Mouse (Mus musculus) heart, embryonic 12.5 days (tissue): ENCODE results near the gene Hyou1. TPM values are rescaled to one million over a fixed set of nuclear protein-coding genes. Genes with fewer than 3 reads are reported as not detected.

Source experiments
- ATAC-seq: fragments of 200-750 bp; cut with Nextera tagmentation; 2 replicates; pipeline ENCODE4 v1.8.0; 2017; ENCODE audit warnings: moderate TSS enrichment, moderate library complexity; ENCODE audit not compliant: insufficient number of reproducible peaks, low FRiP score
- H3K27ac ChIP-seq: fragments of 300-500 bp; sonication (generic); 2 replicates; pipeline ENCODE4 v1.5.1; 2016; ENCODE audit warnings: mild to moderate bottlenecking, moderate library complexity; ENCODE audit not compliant: poor library complexity, severe bottlenecking
- H3K27me3 ChIP-seq: fragments of 300-500 bp; sonication (generic); replicated peaks from 2 replicates; pipeline ENCODE4 v1.6.1; 2016; ENCODE audit warnings: mild to moderate bottlenecking, moderate library complexity
- H3K36me3 ChIP-seq: fragments of 300-500 bp; sonication (generic); 2 replicates; pipeline ENCODE4 v1.6.1; 2016; ENCODE audit warnings: mild to moderate bottlenecking, moderate library complexity
- H3K4me1 ChIP-seq: fragments of 300-500 bp; sonication (generic); replicated peaks from 2 replicates; pipeline ENCODE4 v1.6.1; 2016; ENCODE audit warnings: mild to moderate bottlenecking
- H3K4me2 ChIP-seq: fragments of 300-500 bp; sonication (generic); 2 replicates; pipeline ENCODE4 v1.6.1; 2016; ENCODE audit warnings: mild to moderate bottlenecking, moderate library complexity
- H3K4me3 ChIP-seq: fragments of 300-500 bp; sonication (generic); 2 replicates; pipeline ENCODE4 v1.5.1; 2016; ENCODE audit warnings: mild to moderate bottlenecking
- H3K9ac ChIP-seq: fragments of 300-500 bp; sonication (generic); 2 replicates; pipeline ENCODE4 v1.6.1; 2016; ENCODE audit warnings: mild to moderate bottlenecking, moderate library complexity
- H3K9me3 ChIP-seq: fragments of 300-500 bp; sonication (generic); replicated peaks from 2 replicates; pipeline ENCODE4 v1.6.1; 2016; ENCODE audit warnings: mild to moderate bottlenecking, moderate library complexity
- WGBS: fragments of 180-500 bp; shearing (Covaris S2); methylation state at CpG from one replicate; pipeline ENCODE4 v1.1.7; 2016; 5-methylcytosine and 5-hydroxymethylcytosine counted together
- microRNA-seq: library from miRNA; unstranded; fragments of <30 nt; microRNA quantifications from one replicate; pipeline ENCODE4, GENCODE M21; 2017
- polyA plus RNA-seq: library from polyadenylated mRNA; unstranded; fragments of >200 nt; fragmentation: Nextera tagmentation; extraction: Ambion mirVana; gene quantifications from 2 replicates; pipeline ENCODE4 v1.2.1, GENCODE M21; 2016

Gene Hyou1
- polyA plus RNA-seq, 1 experiment from 2014 or later, result 23.6 TPM

- no peak overlapping the region for H3K4me3 ChIP-seq
- H3K27me3 ChIP-seq, result no peaks in the 10 kb centered on the region
- no peak overlapping the region for H3K9ac ChIP-seq
- ATAC-seq, result no peak
- no peak overlapping the region for H3K27ac ChIP-seq
- H3K36me3 ChIP-seq, result peaks cover 11% of the 10 kb centered on the region
- H3K9me3 ChIP-seq, result no peaks in the 10 kb centered on the region
- H3K4me2 ChIP-seq, result no peak overlapping the region
- peaks cover 9% of the 10 kb centered on the region for H3K4me1 ChIP-seq
- 81% methylated on average over 5 of the region's 5 CpGs for WGBS
These were observed 41.1 kb downstream of the Hyou1 start for GRCm38 (mm10) chr9:44420280-44420898.

DNA sequence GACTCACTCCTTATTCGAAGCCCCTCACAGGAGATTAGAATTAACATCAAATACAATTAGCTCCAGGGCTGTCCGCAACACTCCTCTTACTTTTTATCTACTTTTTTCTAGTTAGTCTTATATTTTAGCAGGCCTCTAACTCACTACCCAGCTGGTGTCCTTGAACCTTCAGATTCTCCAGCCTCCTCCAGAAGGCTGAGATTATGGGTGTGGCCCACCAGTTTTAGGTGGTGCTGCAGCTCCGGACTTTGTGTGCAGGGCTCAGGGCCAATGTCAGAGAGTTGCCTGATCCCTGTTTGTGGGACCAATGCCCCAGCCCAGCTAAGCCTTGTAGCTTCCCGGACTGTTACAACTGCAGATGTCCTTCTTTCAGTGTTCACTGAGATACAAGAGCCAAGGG is 44.3 kb downstream of the Hyou1 start:
- Histone ChIP-seq H3K36me3 (no peaks in the 10 kb centered on the region), H3K27me3 (no peaks in the 10 kb centered on the region), H3K4me2 (no peak overlapping the region), H3K4me1 (no peaks in the 10 kb centered on the region), H3K27ac (no peak overlapping the region), H3K9ac (no peak overlapping the region), H3K4me3 (no peak overlapping the region), H3K9me3 (no peaks in the 10 kb centered on the region)
- 77% methylated on average over 4 of the region's 4 CpGs for WGBS
- ATAC-seq, result no peak

GRCm38 (mm10) chr9:44432577-44433185 is 53.4 kb downstream of the Hyou1 start:
- 47% methylated on average over 5 of the region's 5 CpGs for WGBS

GRCm38 (mm10) chr9:44435747-44436146 is 56.5 kb downstream of the Hyou1 start:
- Histone ChIP-seq H3K4me1 (no peaks in the 10 kb centered on the region), H3K36me3 (no peaks in the 10 kb centered on the region), H3K9ac (no peak overlapping the region), H3K27me3 (peaks cover 9% of the 10 kb centered on the region; the same call in 1 of the 2 replicates), H3K4me3 (no peak overlapping the region), H3K27ac (no peak overlapping the region), H3K4me2 (no peak overlapping the region), H3K9me3 (no peaks in the 10 kb centered on the region)
- no peak for ATAC-seq
- 76% methylated on average over 6 of the region's 6 CpGs for WGBS

More at GRCm38 (mm10) chr9:44432577-44433185, 53.4 kb downstream of the Hyou1 start:
- H3K9ac ChIP-seq, result no peak overlapping the region
- no peak overlapping the region for H3K4me3 ChIP-seq
- H3K9me3 ChIP-seq, result no peaks in the 10 kb centered on the region
- H3K4me1 ChIP-seq, result no peaks in the 10 kb centered on the region
- no peaks in the 10 kb centered on the region for H3K36me3 ChIP-seq
- H3K4me2 ChIP-seq, result no peak overlapping the region
- no peak overlapping the region for H3K27ac ChIP-seq
- no peak for ATAC-seq
- H3K27me3 ChIP-seq, result 0 out of 2 replicates have a peak, but pooled peaks cover 6% of the 10 kb centered on the region

GRCm38 (mm10) chr9:44440961-44441360 is 61.7 kb downstream of the Hyou1 start, which contains the start of gene Foxr1:
Gene Foxr1, minus strand, starts transcription at chr9:44441136.
- Histone ChIP-seq H3K9ac (no peak within 1 kb of the TSS), H3K36me3 (no peaks in the 10 kb centered on the region), H3K4me1 (no peaks in the 10 kb centered on the region), H3K4me3 (no peak within 1 kb of the TSS), H3K27me3 (peaks cover 6% of the 10 kb centered on the region; the same call in 1 of the 2 replicates), H3K4me2 (no peak within 1 kb of the TSS), H3K27ac (no peak within 1 kb of the TSS), H3K9me3 (no peaks in the 10 kb centered on the region)
- no peak for ATAC-seq
- 54% methylated on average over 19 of the region's 19 CpGs for WGBS

Small RNA genes lying within 50 kb of the gene (microRNA-seq; reads per million reads assigned to microRNA genes)
- not detected for gene Gm44335
- not detected for gene Mir7085

Other genes starting within 250 kb of the Hyou1 start
- gene Mcam, start 245.0 kb upstream of the Hyou1 start, polyA plus RNA-seq, result 129 and 130 TPM in 2 replicates
- 18.3 and 20.0 TPM in 2 replicates for gene Cbl, start 145.4 kb upstream of the Hyou1 start, polyA plus RNA-seq
- not detected in 2 replicates for gene Ccdc153, start 138.8 kb upstream of the Hyou1 start, polyA plus RNA-seq
- gene Pdzd3, start 128.0 kb upstream of the Hyou1 start, polyA plus RNA-seq, result not detected in 2 replicates
- gene Nlrx1, start 110.9 kb upstream of the Hyou1 start, polyA plus RNA-seq, result 6.9 and 7.7 TPM in 2 replicates
- gene Abcg4, start 90.9 kb upstream of the Hyou1 start, polyA plus RNA-seq, result 4.3 and 4.6 TPM in 2 replicates
- gene Hinfp, start 73.8 kb upstream of the Hyou1 start, polyA plus RNA-seq, result 16.5 and 18.3 TPM in 2 replicates
- 8.6 and 10.3 TPM in 2 replicates for gene C2cd2l, start 59.2 kb upstream of the Hyou1 start, polyA plus RNA-seq
- gene Dpagt1, start 53.5 kb upstream of the Hyou1 start, polyA plus RNA-seq, result 29.7 and 31.4 TPM in 2 replicates
- 221 and 231 TPM in 2 replicates for gene H2afx, start 44.8 kb upstream of the Hyou1 start, polyA plus RNA-seq
- gene Hmbs, start 35.3 kb upstream of the Hyou1 start, polyA plus RNA-seq, result 158 and 176 TPM in 2 replicates
- 19.7 and 21.8 TPM in 2 replicates for gene Vps11, start 17.8 kb upstream of the Hyou1 start, polyA plus RNA-seq
- gene Slc37a4, start 17.4 kb downstream of the Hyou1 start, polyA plus RNA-seq, result 28.1 and 33.0 TPM in 2 replicates
- 1,234 and 1,239 TPM in 2 replicates for gene Rps25, start 27.6 kb downstream of the Hyou1 start, polyA plus RNA-seq
- gene Trappc4, start 28.1 kb downstream of the Hyou1 start, polyA plus RNA-seq, result 82.6 and 85.2 TPM in 2 replicates
- gene Ccdc84, start 39.1 kb downstream of the Hyou1 start, polyA plus RNA-seq, result 19.1 and 21.6 TPM in 2 replicates
- not detected in 2 replicates for gene Foxr1, start 61.6 kb downstream of the Hyou1 start, polyA plus RNA-seq
- 0.42 TPM in 1 of 2 replicates, not detected in the other for gene Upk2, start 75.5 kb downstream of the Hyou1 start, polyA plus RNA-seq
- gene Bcl9l, start 103.3 kb downstream of the Hyou1 start, polyA plus RNA-seq, result 11.3 and 12.3 TPM in 2 replicates
- gene Cxcr5, start 182.4 kb downstream of the Hyou1 start, polyA plus RNA-seq, result not detected in 2 replicates
- gene Ddx6, start 225.4 kb downstream of the Hyou1 start, polyA plus RNA-seq, result 12.4 and 13.5 TPM in 2 replicates